Mouse (Mus musculus): ENCODE measurements around the gene Bysl. TPM values are rescaled to one million over a fixed set of nuclear protein-coding genes. Genes with fewer than 3 reads are reported as not detected.
A peak's percentile ranks its signal among the peaks of the same experiment; 100 is the strongest.

Gene Bysl
- polyA plus RNA-seq, 1 experiment from 2014 or later, result 25.1 TPM

DNA sequence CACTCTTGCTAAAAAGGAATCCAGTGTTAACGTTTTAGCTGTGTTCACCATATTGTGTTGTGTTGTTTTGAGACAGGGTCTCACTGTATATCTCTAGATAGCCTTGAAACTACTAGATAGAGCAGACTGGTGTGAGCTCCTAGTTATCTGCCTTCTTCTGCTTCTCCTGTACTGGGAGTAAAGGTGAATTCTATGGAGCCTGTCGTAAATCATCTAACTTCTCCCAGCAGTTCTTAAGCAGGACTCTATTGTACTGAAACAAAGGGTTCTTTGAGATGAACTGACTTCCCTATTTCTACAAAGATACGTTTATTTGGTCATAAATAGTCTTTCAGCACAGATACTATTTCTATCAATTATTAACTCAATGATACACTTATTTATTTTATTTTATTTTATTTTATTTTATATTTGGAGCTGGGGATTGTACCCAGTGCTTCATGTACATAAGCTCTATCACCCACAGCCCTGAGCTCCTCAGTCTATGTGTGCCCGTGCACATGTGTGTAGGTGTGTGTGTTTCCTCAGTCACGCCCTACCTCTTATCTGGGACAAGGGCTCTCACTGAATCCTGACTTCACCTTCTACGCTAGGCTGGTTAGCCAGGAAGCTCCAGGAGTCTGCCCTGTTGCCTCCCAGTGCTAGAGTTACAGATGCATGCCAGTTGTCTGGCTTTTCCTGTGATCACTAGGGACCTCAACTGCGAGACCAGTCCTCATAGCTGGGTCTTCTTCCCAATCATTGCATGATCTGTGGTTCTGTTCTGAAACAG, 22.9 kb upstream of the Bysl start:
- no peaks in the 10 kb centered on the region for H3K9me3 ChIP-seq (replicated peaks; ENCODE audit: control insufficient read depth, low read length)
- no peak overlapping the region for H3K9ac ChIP-seq (ENCODE audit: low read length)
- no peak overlapping the region for H3K4me2 ChIP-seq (ENCODE audit: low read length)
- H3K4me1 ChIP-seq (ENCODE audit: control insufficient read depth, insufficient read depth, low read length), result peaks cover 19% of the 10 kb centered on the region
- H3K4me3 ChIP-seq (ENCODE audit: low read depth, low read length), result no peak overlapping the region
- H3K27ac ChIP-seq (ENCODE audit: low read depth, low read length), result no peak overlapping the region
- H3K27me3 ChIP-seq (replicated peaks; ENCODE audit: control insufficient read depth, insufficient read depth, low read length), result no peaks in the 10 kb centered on the region
- peaks cover 7% of the 10 kb centered on the region; the same call in 1 of the 2 replicates for H3K36me3 ChIP-seq (ENCODE audit: control insufficient read depth, insufficient read depth, low read length)
- ATAC-seq (no peak), DNase-seq (ENCODE audit: low spot score) (no peak)
- 82% methylated on average over 7 of the region's 7 CpGs for WGBS

DNA sequence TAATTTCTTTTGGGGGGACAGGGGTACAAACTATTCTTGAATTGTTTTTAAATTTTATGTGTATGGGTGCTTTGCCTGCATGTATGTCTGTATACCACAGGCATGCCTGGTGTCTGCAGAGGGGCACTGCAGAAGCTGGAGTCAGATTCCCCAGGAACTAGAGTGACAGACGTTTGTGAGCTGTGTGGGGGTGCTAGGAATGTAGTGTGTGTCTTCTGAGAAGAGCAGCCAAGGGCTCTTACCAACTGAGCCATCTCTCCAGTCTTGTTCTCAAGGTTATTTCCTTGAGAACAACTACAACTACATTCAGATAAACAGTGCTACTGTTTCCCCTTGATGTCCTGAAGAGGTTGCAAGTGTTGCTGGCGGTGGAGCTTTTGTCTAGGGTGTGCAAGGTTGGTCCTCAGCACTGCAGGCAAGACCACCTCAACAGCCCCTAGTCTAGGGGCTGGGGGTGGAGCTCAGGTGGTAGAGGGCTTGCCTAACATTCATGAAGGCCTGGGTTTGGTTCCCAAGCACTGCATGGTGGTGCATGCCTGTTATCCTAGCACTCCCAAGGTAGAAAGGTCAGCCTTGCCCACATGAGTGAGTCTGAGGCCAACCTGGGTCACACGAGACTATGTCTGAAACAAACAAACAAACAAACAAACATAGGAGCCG, 21.0 kb upstream of the Bysl start:
- Histone ChIP-seq H3K9ac (ENCODE audit: low read length) (peak overlapping the region; percentile 29; the same call in 1 of the 2 replicates), H3K4me2 (ENCODE audit: low read length) (peak overlapping the region; percentile 25; the same call in 1 of the 2 replicates), H3K9me3 (replicated peaks; ENCODE audit: control insufficient read depth, low read length) (no peaks in the 10 kb centered on the region), H3K4me1 (ENCODE audit: control insufficient read depth, insufficient read depth, low read length) (peaks cover 24% of the 10 kb centered on the region), H3K27me3 (replicated peaks; ENCODE audit: control insufficient read depth, insufficient read depth, low read length) (no peaks in the 10 kb centered on the region), H3K36me3 (ENCODE audit: control insufficient read depth, insufficient read depth, low read length) (peaks cover 7% of the 10 kb centered on the region; the same call in 1 of the 2 replicates), H3K27ac (ENCODE audit: low read depth, low read length) (no peak overlapping the region), H3K4me3 (ENCODE audit: low read depth, low read length) (no peak overlapping the region)
- 73% methylated on average over 4 of the region's 4 CpGs for WGBS
- ATAC-seq (no peak), DNase-seq (ENCODE audit: low spot score) (no peak)

GRCm38 (mm10) chr17:47630678-47631065, 19.4 kb upstream of the Bysl start, which contains the start of gene Usp49:
Gene Usp49, plus strand, starts transcription at chr17:47630690.
- peak within 1 kb of the TSS; percentile 96 for H3K27ac ChIP-seq (ENCODE audit: low read depth, low read length)
- WGBS, result 0% methylated on average over 3 of the region's 3 CpGs
- H3K4me3 ChIP-seq (ENCODE audit: low read depth, low read length), result peak within 1 kb of the TSS; percentile 52
- H3K27me3 ChIP-seq (replicated peaks; ENCODE audit: control insufficient read depth, insufficient read depth, low read length), result no peaks in the 10 kb centered on the region
- H3K9me3 ChIP-seq (replicated peaks; ENCODE audit: control insufficient read depth, low read length), result no peaks in the 10 kb centered on the region
- H3K4me1 ChIP-seq (ENCODE audit: control insufficient read depth, insufficient read depth, low read length), result peaks cover 24% of the 10 kb centered on the region
- ATAC-seq, result no peak
- H3K36me3 ChIP-seq (ENCODE audit: control insufficient read depth, insufficient read depth, low read length), result peaks cover 11% of the 10 kb centered on the region; the same call in 1 of the 2 replicates
- DNase-seq (ENCODE audit: low spot score), result no peak
- peak within 1 kb of the TSS; percentile 72 for H3K9ac ChIP-seq (ENCODE audit: low read length)
- H3K4me2 ChIP-seq (ENCODE audit: low read length), result peak within 1 kb of the TSS; percentile 90

GRCm38 (mm10) chr17:47629717-47630677, 18.7 kb upstream of the Bysl start:
- WGBS, result under 1% methylated on average over 59 of the region's 61 CpGs
- H3K27ac ChIP-seq (ENCODE audit: low read depth, low read length), result peak overlapping the region; percentile 96
- peaks cover 24% of the 10 kb centered on the region for H3K4me1 ChIP-seq (ENCODE audit: control insufficient read depth, insufficient read depth, low read length)
- peaks cover 12% of the 10 kb centered on the region; the same call in 1 of the 2 replicates for H3K36me3 ChIP-seq (ENCODE audit: control insufficient read depth, insufficient read depth, low read length)
- ATAC-seq (peak; percentile 74), DNase-seq (ENCODE audit: low spot score) (peak; percentile 59)
- H3K9ac ChIP-seq (ENCODE audit: low read length), result peak overlapping the region; percentile 72
- peak overlapping the region; percentile 52 for H3K4me3 ChIP-seq (ENCODE audit: low read depth, low read length)
- peak overlapping the region; percentile 90 for H3K4me2 ChIP-seq (ENCODE audit: low read length)
- H3K27me3 ChIP-seq (replicated peaks; ENCODE audit: control insufficient read depth, insufficient read depth, low read length), result no peaks in the 10 kb centered on the region
- no peaks in the 10 kb centered on the region for H3K9me3 ChIP-seq (replicated peaks; ENCODE audit: control insufficient read depth, low read length)

DNA sequence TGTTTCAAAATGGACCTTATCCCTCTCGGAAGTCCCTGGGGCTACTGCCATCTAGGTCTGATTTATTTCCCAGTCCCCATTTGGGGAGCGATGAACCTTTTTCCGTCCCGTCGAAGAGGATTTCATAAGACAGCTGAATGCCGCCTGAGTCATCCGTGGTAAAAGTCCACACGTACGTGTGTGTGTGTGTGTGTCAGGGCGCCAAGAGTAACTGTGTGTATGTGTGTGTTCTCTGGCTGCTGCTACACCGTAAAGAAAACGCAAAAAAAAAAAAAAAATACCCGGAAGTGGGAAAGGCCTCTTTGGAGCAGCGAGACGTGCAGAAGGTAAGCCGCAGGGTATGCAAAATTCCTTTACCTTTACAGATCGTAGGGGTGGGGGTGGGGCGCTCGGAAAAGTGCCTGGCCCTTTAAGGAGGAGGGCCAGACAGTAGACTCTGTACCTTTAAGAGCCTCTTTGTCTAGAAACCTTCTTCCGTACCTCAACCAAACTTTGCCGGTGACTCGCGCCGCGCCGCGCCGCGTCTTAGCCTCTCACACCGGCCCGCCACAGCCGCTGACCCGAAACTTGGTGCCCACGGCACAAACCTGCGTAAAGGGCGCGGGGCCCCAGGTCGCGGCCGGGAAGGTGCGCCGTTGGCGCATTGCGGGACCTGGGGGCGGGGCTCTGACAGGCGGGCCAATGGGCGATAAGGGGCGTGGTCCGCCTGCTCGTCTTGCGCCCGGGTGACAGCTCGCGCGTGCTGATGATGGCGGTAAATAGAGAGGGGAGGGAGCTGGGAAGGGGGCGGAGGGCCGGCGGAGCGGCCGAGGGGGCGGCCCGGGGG, 17.8 kb upstream of the Bysl start:
- peak; percentile 94 for ATAC-seq
- Histone ChIP-seq H3K4me1 (ENCODE audit: control insufficient read depth, insufficient read depth, low read length) (peaks cover 24% of the 10 kb centered on the region), H3K9me3 (replicated peaks; ENCODE audit: control insufficient read depth, low read length) (no peaks in the 10 kb centered on the region), H3K9ac (ENCODE audit: low read length) (peak overlapping the region; percentile 72), H3K4me3 (ENCODE audit: low read depth, low read length) (peak overlapping the region; percentile 52), H3K27me3 (replicated peaks; ENCODE audit: control insufficient read depth, insufficient read depth, low read length) (no peaks in the 10 kb centered on the region), H3K27ac (ENCODE audit: low read depth, low read length) (peak overlapping the region; percentile 96), H3K36me3 (ENCODE audit: control insufficient read depth, insufficient read depth, low read length) (peaks cover 17% of the 10 kb centered on the region), H3K4me2 (ENCODE audit: low read length) (peak overlapping the region; percentile 90)
- under 1% methylated on average over 60 of the region's 63 CpGs for WGBS
- DNase-seq (ENCODE audit: low spot score), result peak; percentile 97

DNA sequence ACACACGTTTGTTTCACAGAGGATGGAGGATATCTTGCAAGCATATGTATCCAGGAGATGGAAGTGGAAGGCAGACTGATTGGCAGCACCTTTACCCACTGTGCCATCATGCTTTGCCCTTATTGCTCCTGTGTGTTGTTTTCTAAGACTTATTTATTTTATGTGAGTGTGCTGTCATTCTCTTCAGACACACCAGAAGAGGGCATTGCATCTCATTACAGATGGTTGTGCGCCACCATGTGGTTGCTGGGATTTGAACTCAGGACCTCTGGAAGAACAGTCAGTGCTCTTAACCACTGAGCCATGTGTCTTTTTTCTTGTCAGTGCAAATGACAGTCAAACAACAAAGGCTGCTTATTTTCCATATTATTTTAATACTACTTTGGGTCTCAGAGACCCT, 16.5 kb upstream of the Bysl start:
- peaks cover 30% of the 10 kb centered on the region for H3K36me3 ChIP-seq (ENCODE audit: control insufficient read depth, insufficient read depth, low read length)
- no peak overlapping the region for H3K4me2 ChIP-seq (ENCODE audit: low read length)
- H3K4me1 ChIP-seq (ENCODE audit: control insufficient read depth, insufficient read depth, low read length), result peaks cover 24% of the 10 kb centered on the region
- H3K4me3 ChIP-seq (ENCODE audit: low read depth, low read length), result no peak overlapping the region
- no peak overlapping the region for H3K9ac ChIP-seq (ENCODE audit: low read length)
- no peaks in the 10 kb centered on the region for H3K9me3 ChIP-seq (replicated peaks; ENCODE audit: control insufficient read depth, low read length)
- WGBS, result 79% methylated on average over 2 of the region's 2 CpGs
- no peak for DNase-seq (ENCODE audit: low spot score)
- ATAC-seq, result no peak
- H3K27ac ChIP-seq (ENCODE audit: low read depth, low read length), result no peak overlapping the region
- H3K27me3 ChIP-seq (replicated peaks; ENCODE audit: control insufficient read depth, insufficient read depth, low read length), result no peaks in the 10 kb centered on the region

DNA sequence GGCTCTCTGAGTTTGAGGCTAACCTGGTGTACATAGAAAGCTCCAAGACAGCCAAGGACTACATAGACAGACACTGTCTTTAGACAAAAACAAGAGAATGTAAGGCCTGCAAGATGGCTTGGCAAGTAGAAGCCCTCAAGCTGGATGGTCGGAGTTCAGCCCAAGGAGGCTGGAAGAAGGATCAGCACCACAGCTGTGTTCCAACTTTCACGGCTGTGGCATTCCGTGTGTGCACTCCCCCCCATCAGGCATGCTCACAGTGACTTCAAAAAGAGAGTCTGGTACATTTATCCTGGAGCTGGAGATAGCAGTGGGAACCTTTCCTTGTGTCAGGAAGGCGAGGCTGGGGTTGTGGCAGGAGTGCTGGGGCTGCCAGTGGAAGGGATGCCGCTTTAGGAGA, 14.7 kb upstream of the Bysl start:
- no peak for DNase-seq (ENCODE audit: low spot score)
- H3K36me3 ChIP-seq (ENCODE audit: control insufficient read depth, insufficient read depth, low read length), result peaks cover 43% of the 10 kb centered on the region
- WGBS, result 93% methylated on average over 5 of the region's 5 CpGs
- H3K4me3 ChIP-seq (ENCODE audit: low read depth, low read length), result no peak overlapping the region
- H3K4me2 ChIP-seq (ENCODE audit: low read length), result no peak overlapping the region
- H3K27me3 ChIP-seq (replicated peaks; ENCODE audit: control insufficient read depth, insufficient read depth, low read length), result no peaks in the 10 kb centered on the region
- no peak overlapping the region for H3K9ac ChIP-seq (ENCODE audit: low read length)
- ATAC-seq, result no peak
- no peak overlapping the region for H3K27ac ChIP-seq (ENCODE audit: low read depth, low read length)
- peaks cover 10% of the 10 kb centered on the region for H3K4me1 ChIP-seq (ENCODE audit: control insufficient read depth, insufficient read depth, low read length)
- H3K9me3 ChIP-seq (replicated peaks; ENCODE audit: control insufficient read depth, low read length), result no peaks in the 10 kb centered on the region

DNA sequence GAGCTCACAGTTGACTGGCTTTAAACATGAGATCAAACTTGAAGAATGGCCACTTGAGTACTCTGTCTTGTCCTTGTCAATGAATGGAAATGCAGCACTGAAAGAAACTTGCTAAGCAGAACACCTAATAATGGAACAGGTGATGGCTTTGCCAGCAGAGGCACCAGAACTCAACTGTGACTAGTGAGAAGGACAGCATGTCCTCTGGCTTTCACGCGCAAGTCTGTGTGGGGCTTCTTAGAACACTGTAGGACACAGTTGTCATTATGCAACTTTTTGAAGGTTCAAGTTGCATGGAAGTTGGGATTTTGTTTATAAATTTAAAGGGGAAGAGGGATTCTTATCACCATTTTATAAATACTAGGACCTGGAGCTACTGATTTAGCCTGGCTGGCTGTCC, 13.8 kb upstream of the Bysl start:
- no peak for ATAC-seq

More for the DNA sequence above, 13.8 kb upstream of the Bysl start:
- 95% methylated on average over 2 of the region's 2 CpGs for WGBS
- Histone ChIP-seq H3K4me3 (ENCODE audit: low read depth, low read length) (no peak overlapping the region), H3K9ac (ENCODE audit: low read length) (no peak overlapping the region), H3K27ac (ENCODE audit: low read depth, low read length) (no peak overlapping the region), H3K27me3 (replicated peaks; ENCODE audit: control insufficient read depth, insufficient read depth, low read length) (no peaks in the 10 kb centered on the region), H3K4me1 (ENCODE audit: control insufficient read depth, insufficient read depth, low read length) (0 out of 2 replicates have a peak, but pooled peaks cover 5% of the 10 kb centered on the region), H3K4me2 (ENCODE audit: low read length) (no peak overlapping the region), H3K36me3 (ENCODE audit: control insufficient read depth, insufficient read depth, low read length) (peaks cover 43% of the 10 kb centered on the region), H3K9me3 (replicated peaks; ENCODE audit: control insufficient read depth, low read length) (no peaks in the 10 kb centered on the region)
- DNase-seq (ENCODE audit: low spot score), result no peak
